ENCODE assay signal across 21 mouse cellular contexts in genomic region chr10:89404936-89405335, GRCm38 (mm10). TPM values are rescaled to one million over a fixed set of nuclear protein-coding genes. Genes with fewer than 3 reads are reported as not detected.
DNase-seq lines count a peak whose midpoint lies in the region; ATAC-seq and TF ChIP-seq lines count a peak whose summit lies in the region.
"Had no signal": no experiment of that assay in that cellular context is flagged by ENCODE, and none has a peak within 500 bp of the region (broad histone marks: within the 10 kb centered on the region; RNA-seq: fewer than 3 reads in every experiment).

No protein-coding gene starts in this region.

- no peaks in the 10 kb centered on the region for H3K27me3 ChIP-seq in stomach, postnatal 0 days (ENCODE audit: control insufficient read depth, insufficient read depth, low read length)
- H3K27me3 ChIP-seq: CH12.LX, Patski had no signal

- H3K4me2 ChIP-seq in stomach, postnatal 0 days (replicated peaks; ENCODE audit: low read depth): no peak overlapping the region

- H3K36me3 ChIP-seq in stomach, postnatal 0 days (ENCODE audit: control insufficient read depth, insufficient read depth, low read length): no peaks in the 10 kb centered on the region
- H3K36me3 ChIP-seq: G1E had no signal

- DNase-seq in heart, adult 11 months: peak; percentile 64
- no peak for DNase-seq in heart, postnatal 25 days (ENCODE audit: low spot score)
- DNase-seq in retina, postnatal 1 day: peak; percentile 53
- no peak for DNase-seq in retina, embryonic 14.5 days (ENCODE audit: low spot score)
- DNase-seq in stomach, postnatal 0 days (ENCODE audit: low spot score): peak; percentile 4
- no peak for DNase-seq in embryo, embryonic 10 days (ENCODE audit: low spot score)
- DNase-seq: adrenal gland, adult 2 months; adrenal gland, adult 8-10 months; adrenal gland, postnatal 10 days; adrenal gland, postnatal 14 days; adrenal gland, postnatal 25 days; adrenal gland, postnatal 36 days; B cell, adult 2 months; cerebellum, adult 11 months; cerebellum, adult 11-12 months; cerebellum, adult 18-20 months had no signal

- no peak overlapping the region for H3K9ac ChIP-seq in stomach, postnatal 0 days (ENCODE audit: low read length)

- ATAC-seq in stomach, postnatal 0 days (ENCODE audit: low FRiP score, low TSS enrichment): no peak
- ATAC-seq: activated CD4-positive, CD25-positive, alpha-beta regulatory T cell, adult 4 months; CD4-positive, CD25-positive, alpha-beta regulatory T cell, adult 4 months; Patski had no signal

- H3K27ac ChIP-seq in stomach, postnatal 0 days (replicated peaks): no peak overlapping the region

- H3K9me3 ChIP-seq in stomach, postnatal 0 days (ENCODE audit: control insufficient read depth, low read length): no peaks in the 10 kb centered on the region; the same call in 1 of the 2 replicates

- 79% methylated on average over 4 of the region's 4 CpGs for WGBS in stomach, postnatal 0 days

- no peak for TF ChIP-seq CTCF in stomach, postnatal 0 days (IDR thresholded peaks at IDR 0.05; ENCODE audit: low read depth)

- no peak for TF ChIP-seq EP300 in stomach, postnatal 0 days (optimal IDR thresholded peaks at IDR 0.05)

- H3K4me1 ChIP-seq in stomach, postnatal 0 days (replicated peaks; ENCODE audit: control insufficient read depth, insufficient read depth): no peaks in the 10 kb centered on the region

- H3K4me3 ChIP-seq in stomach, postnatal 0 days (ENCODE audit: low read depth, low read length): no peak overlapping the region

- intact Hi-C loops in heart, postnatal 25 days (cut with DNase I): no loop called here

RNA-seq across cellular contexts. Expression of gene Gas2l3, which starts 38.8 kb away (rescaled TPM):
- total RNA-seq in heart, postnatal 25 days (2021): 1 to 10 TPM; 1.6 to 3.8 TPM
- polyA plus RNA-seq in stomach, postnatal 0 days (2015; fragmentation: Nextera tagmentation; extraction: Ambion mirVana): 5.4 and 6.4 TPM in 2 replicates
- polyA plus RNA-seq: G1E had no signal

Comparison
In these comparisons a context has a peak if more than half of its experiments do, and no peak if none do; other contexts are left out.
1. DNase-seq: peak in heart, adult 11 months (single experiment), retina, postnatal 1 day (single experiment) and stomach, postnatal 0 days (single experiment); none in heart, postnatal 25 days (single experiment), retina, embryonic 14.5 days (single experiment) and embryo, embryonic 10 days (single experiment).